Mouse (Mus musculus) MEL (cell line): ENCODE results near the gene Pnkp. TPM values are rescaled to one million over a fixed set of nuclear protein-coding genes. Genes with fewer than 3 reads are reported as not detected.

ENCODE experiments used
- DNase-seq: peaks from one replicate; pipeline ENCODE4 v3.0.0; 2011; ENCODE audit warnings: low read depth, low spot score
- H3K27ac ChIP-seq: 2 replicates; pipeline ENCODE4 v1.5.1; 2012; ENCODE audit warnings: low read depth, mild to moderate bottlenecking, control low read depth, low read length, moderate library complexity; ENCODE audit not compliant: control insufficient read depth
- H3K27me3 ChIP-seq, 2 experiments: fragments of 150-350 bp in 1 of 2; sonication (generic) in 1 of 2; 2 replicates each; pipeline ENCODE4 v1.6.1; 2012; ENCODE audit warnings: low read length in 2 of 2, mild to moderate bottlenecking in 2 of 2, improper control_type of control experiment in 1 of 2, moderate library complexity in 1 of 2; ENCODE audit not compliant: insufficient read depth in 2 of 2, control insufficient read depth in 1 of 2
- H3K36me3 ChIP-seq, 2 experiments: 2 replicates each; pipeline ENCODE4 v1.6.1; 2012 to 2014; ENCODE audit warnings: low read length in 2 of 2, improper control_type of control experiment in 1 of 2, inconsistent platforms in 1 of 2, mild to moderate bottlenecking in 1 of 2; ENCODE audit not compliant: insufficient read depth in 2 of 2, control insufficient read depth in 1 of 2
- H3K4me1 ChIP-seq, 2 experiments: fragments of 150-350 bp in 1 of 2; sonication (generic) in 1 of 2; 2 replicates each; pipeline ENCODE4 v1.6.1; 2012; ENCODE audit warnings: low read length in 2 of 2, improper control_type of control experiment in 1 of 2, mild to moderate bottlenecking in 1 of 2; ENCODE audit not compliant: insufficient read depth in 2 of 2, control insufficient read depth in 1 of 2
- H3K4me3 ChIP-seq, 2 experiments: fragments of 150-350 bp in 1 of 2; sonication (generic) in 1 of 2; 2 replicates each; pipeline ENCODE4 v1.5.1; 2012; ENCODE audit warnings: low read depth in 2 of 2, low read length in 2 of 2, mild to moderate bottlenecking in 2 of 2, moderate library complexity in 2 of 2, control low read depth in 1 of 2, improper control_type of control experiment in 1 of 2; ENCODE audit not compliant: control insufficient read depth in 1 of 2, insufficient read depth in 1 of 2
- H3K79me2 ChIP-seq: 2 replicates; pipeline ENCODE4 v1.6.1; 2012; ENCODE audit warnings: mild to moderate bottlenecking, low read length, moderate library complexity; ENCODE audit not compliant: control insufficient read depth, poor library complexity, insufficient read depth
- H3K9ac ChIP-seq: 2 replicates; pipeline ENCODE4 v1.6.1; 2012; ENCODE audit warnings: low read depth, mild to moderate bottlenecking, control low read depth, low read length, moderate library complexity; ENCODE audit not compliant: control insufficient read depth, poor library complexity, severe bottlenecking
- H3K9me3 ChIP-seq: fragments of 150-350 bp; sonication (generic); replicated peaks from 2 replicates; pipeline ENCODE4 v1.6.1; 2012; ENCODE audit warnings: mild to moderate bottlenecking, low read length, improper control_type of control experiment, moderate library complexity; ENCODE audit not compliant: insufficient read depth
- CHD2 ChIP-seq: IDR thresholded peaks from 2 replicates; pipeline ENCODE4 v1.6.1; 2011; ENCODE audit warnings: low read length, improper control_type of control experiment
- ELF1 ChIP-seq: IDR thresholded peaks from 2 replicates; pipeline ENCODE4 v1.6.1; 2014; ENCODE audit warnings: low read depth, mild to moderate bottlenecking, inconsistent platforms, low read length, improper control_type of control experiment, moderate library complexity
- GATA1 ChIP-seq: IDR thresholded peaks from 2 replicates; pipeline ENCODE4 v1.6.1; 2011; ENCODE audit warnings: low read depth, low read length, improper control_type of control experiment
- JUND ChIP-seq: IDR thresholded peaks from 2 replicates; pipeline ENCODE4 v1.6.1; 2011; ENCODE audit warnings: low read depth, mild to moderate bottlenecking, improper control_type of control experiment, low read length
- MAFK ChIP-seq: IDR thresholded peaks from 2 replicates; pipeline ENCODE4 v1.6.1; 2011; ENCODE audit warnings: low read depth, mild to moderate bottlenecking, low read length, improper control_type of control experiment, borderline replicate concordance
- MAX ChIP-seq: IDR thresholded peaks from 2 replicates; pipeline ENCODE4 v1.6.1; 2011; ENCODE audit warnings: low read length, improper control_type of control experiment
- MAZ ChIP-seq: IDR thresholded peaks from 2 replicates; pipeline ENCODE4 v1.6.1; 2012; ENCODE audit warnings: low read depth, mild to moderate bottlenecking, inconsistent platforms, low read length, improper control_type of control experiment
- MEF2A ChIP-seq: IDR thresholded peaks from 2 replicates; pipeline ENCODE4 v1.6.1; 2014; ENCODE audit warnings: low read depth, mild to moderate bottlenecking, inconsistent platforms, low read length, improper control_type of control experiment; ENCODE audit not compliant: poor library complexity, insufficient replicate concordance, severe bottlenecking; ENCODE audit errors: extremely low read depth
- MXI1 ChIP-seq: IDR thresholded peaks from 2 replicates; pipeline ENCODE4 v1.6.1; 2011; ENCODE audit warnings: mild to moderate bottlenecking, low read depth, low read length, improper control_type of control experiment
- MYB ChIP-seq: IDR thresholded peaks from 2 replicates; pipeline ENCODE4 v1.6.1; 2011; ENCODE audit warnings: mild to moderate bottlenecking, low read depth, low read length, improper control_type of control experiment
- MYC ChIP-seq: IDR thresholded peaks from 2 replicates; pipeline ENCODE4 v1.6.1; 2011; ENCODE audit warnings: low read depth, mild to moderate bottlenecking, low read length, improper control_type of control experiment, moderate library complexity
- NELFE ChIP-seq: IDR thresholded peaks from 2 replicates; pipeline ENCODE4 v1.6.1; 2011; ENCODE audit warnings: low read depth, low read length, improper control_type of control experiment
- POLR2AphosphoS2 ChIP-seq: IDR thresholded peaks from 2 replicates; pipeline ENCODE4 v1.6.1; 2011; ENCODE audit warnings: low read length, improper control_type of control experiment
- RAD21 ChIP-seq: IDR thresholded peaks from 2 replicates; pipeline ENCODE4 v1.6.1; 2011; ENCODE audit warnings: mild to moderate bottlenecking, low read depth, low read length, improper control_type of control experiment
- RCOR1 ChIP-seq: IDR thresholded peaks from 2 replicates; pipeline ENCODE4 v1.6.1; 2012; ENCODE audit warnings: low read depth, mild to moderate bottlenecking, inconsistent platforms, low read length, improper control_type of control experiment
- SMC3 ChIP-seq: IDR thresholded peaks from 2 replicates; pipeline ENCODE4 v1.6.1; 2011; ENCODE audit warnings: low read depth, low read length, improper control_type of control experiment
- UBTF ChIP-seq: IDR thresholded peaks from 2 replicates; pipeline ENCODE4 v1.6.1; 2012; ENCODE audit warnings: low read depth, mild to moderate bottlenecking, inconsistent platforms, low read length, improper control_type of control experiment, moderate library complexity, borderline replicate concordance; ENCODE audit not compliant: insufficient read depth
- ZKSCAN1 ChIP-seq: IDR thresholded peaks from 2 replicates; pipeline ENCODE4 v1.6.1; 2012; ENCODE audit warnings: low read depth, mild to moderate bottlenecking, inconsistent platforms, low read length, improper control_type of control experiment, moderate library complexity
- ZNF384 ChIP-seq: IDR thresholded peaks from 2 replicates; pipeline ENCODE4 v1.6.1; 2012; ENCODE audit warnings: low read depth, mild to moderate bottlenecking, inconsistent platforms, low read length, improper control_type of control experiment
- polyA plus RNA-seq, 2 experiments: library from polyadenylated mRNA; stranded (reverse) in 1 of 2; unstranded in 1 of 2; fragments of >175 nt in 1 of 2; fragments of >200 nt in 1 of 2; gene quantifications; 2 replicates each; pipeline versions ENCODE4 v1.2.1 to v1.2.4; 2012; ENCODE audit warnings: low replicate concordance in 2 of 2, low read depth in 1 of 2; ENCODE audit not compliant: insufficient read length in 2 of 2, insufficient read depth in 1 of 2, missing spikeins in 1 of 2
- total RNA-seq: library from RNA; depleted of rRNA; stranded (reverse); fragments of 300-350 nt; gene quantifications from 2 replicates; pipeline ENCODE4 v1.2.3, GENCODE M21; 2012

The Pnkp gene
- total and polyA plus RNA-seq, 3 experiments: 39.3 to 45.6 TPM; not detected in 1

DNA sequence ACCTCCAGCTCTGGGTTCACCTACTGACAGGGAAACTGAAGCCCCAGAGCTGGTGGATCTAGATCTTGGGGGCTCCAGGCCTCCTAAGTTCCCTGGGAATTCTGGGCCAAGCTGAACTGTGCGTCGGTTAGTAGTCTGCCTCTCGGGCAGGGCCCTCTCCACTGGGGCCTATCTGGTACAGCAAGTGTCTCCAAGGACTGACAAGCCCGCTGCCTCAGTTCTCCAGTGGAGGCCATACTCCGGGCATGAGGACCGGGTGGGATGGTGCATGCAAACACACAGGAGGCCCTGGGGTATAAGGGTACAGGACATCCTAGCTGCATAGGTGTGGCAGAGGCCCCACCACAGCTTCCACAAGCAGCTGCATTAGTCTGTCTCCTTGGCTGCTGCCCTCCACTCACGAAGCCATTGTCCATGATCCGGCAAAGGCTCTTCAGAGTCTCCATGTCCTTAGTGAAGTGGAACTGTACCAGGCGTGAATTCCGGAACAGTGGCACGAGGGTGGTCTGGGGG lies 7.1 kb downstream of the Pnkp start:
- no peak for TF ChIP-seq ELF1
- no peak for TF ChIP-seq JUND
- TF ChIP-seq MYC: no peak
- TF ChIP-seq UBTF: no peak
- no peak for TF ChIP-seq POLR2AphosphoS2
- TF ChIP-seq RCOR1: no peak
- TF ChIP-seq NELFE: no peak
- TF ChIP-seq MAX: no peak
- TF ChIP-seq RAD21: no peak
- TF ChIP-seq GATA1: no peak
- TF ChIP-seq MAZ: no peak
- TF ChIP-seq ZNF384: no peak
- TF ChIP-seq MYB: no peak
- TF ChIP-seq ZKSCAN1: no peak
- no peak for TF ChIP-seq SMC3
- TF ChIP-seq MAFK: no peak
- no peak for TF ChIP-seq CHD2
- Histone ChIP-seq H3K79me2 (peaks cover 7% of the 10 kb centered on the region), H3K4me3 (no peak overlapping the region), H3K27me3 (no peaks in the 10 kb centered on the region), H3K27ac (no peak overlapping the region), H3K4me1 (peaks cover 0 to 3% of the 10 kb centered on the region in 2 experiments; a peak in 2 of 4 replicates), H3K9me3 (no peaks in the 10 kb centered on the region), H3K36me3 (no peaks in the 10 kb centered on the region; a peak in 2 of 4 replicates), H3K9ac (no peak overlapping the region)
- no peak for DNase-seq

DNA sequence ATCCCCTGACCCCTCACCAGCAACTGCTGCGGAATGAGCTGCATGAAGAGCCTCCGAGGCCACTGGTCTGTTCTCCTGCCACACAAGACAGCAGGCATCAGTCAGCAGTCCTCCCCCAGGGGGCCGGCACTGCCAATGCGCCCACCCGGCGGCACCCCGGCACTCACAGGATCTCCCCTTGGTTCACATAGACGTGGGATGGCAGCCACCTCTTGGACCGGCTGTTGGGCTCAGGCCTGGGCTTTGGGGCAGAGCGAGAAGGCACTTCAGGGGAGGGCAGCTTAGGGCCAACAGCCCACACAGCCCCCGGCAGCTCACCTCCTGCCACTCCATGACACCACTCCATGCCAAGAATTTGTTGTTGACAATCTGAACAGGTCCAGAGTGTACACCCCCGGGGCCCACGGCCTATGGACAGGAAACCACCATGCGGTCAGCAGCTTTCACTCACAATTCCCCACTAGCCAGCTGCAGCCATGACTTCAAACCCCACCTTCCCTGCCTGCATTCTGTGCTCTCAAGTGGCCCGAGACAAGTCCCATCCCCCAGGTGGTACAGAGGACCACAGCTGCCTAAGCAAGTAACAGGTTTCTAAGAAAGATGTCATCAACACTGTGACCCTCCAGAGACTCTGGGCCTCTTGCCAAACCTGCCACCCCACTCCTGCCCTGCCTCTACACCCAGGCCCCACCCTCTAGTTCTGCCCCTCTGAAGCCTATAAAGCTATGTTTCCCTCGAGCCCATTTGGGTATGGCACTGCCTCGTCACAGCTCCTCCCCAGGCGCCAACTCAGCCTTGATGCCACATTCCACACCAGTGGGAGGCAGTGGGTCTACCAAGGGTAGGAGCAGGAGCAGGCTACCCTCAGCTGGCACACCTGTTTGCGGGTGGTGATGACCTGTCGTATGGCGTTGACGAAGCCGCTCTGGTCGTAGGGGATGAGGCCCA lies 7.9 kb downstream of the Pnkp start:
- H3K79me2 ChIP-seq: peaks cover 9% of the 10 kb centered on the region
- H3K9ac ChIP-seq: no peak overlapping the region
- H3K27ac ChIP-seq: no peak overlapping the region
- H3K27me3 ChIP-seq: no peaks in the 10 kb centered on the region
- peak; percentile 39 for DNase-seq
- H3K4me3 ChIP-seq: no peak overlapping the region
- TF ChIP-seq POLR2AphosphoS2: 0 out of 2 replicates have a peak, but pooled peaks have one; percentile 15
- no peak for TF ChIP-seq MXI1
- no peak for TF ChIP-seq MEF2A
- no peaks in the 10 kb centered on the region; a peak in 2 of 4 replicates for H3K36me3 ChIP-seq
- H3K4me1 ChIP-seq: peaks cover 0 to 3% of the 10 kb centered on the region in 2 experiments; a peak in 2 of 4 replicates
- no peaks in the 10 kb centered on the region for H3K9me3 ChIP-seq
